Mouse (Mus musculus): Measurements from ENCODE around the gene Rasgrp1. TPM values are rescaled to one million over a fixed set of nuclear protein-coding genes. Genes with fewer than 3 reads are reported as not detected.

The Rasgrp1 gene
- polyA plus RNA-seq, 1 experiment from 2014 or later: 0.61 TPM

DNA sequence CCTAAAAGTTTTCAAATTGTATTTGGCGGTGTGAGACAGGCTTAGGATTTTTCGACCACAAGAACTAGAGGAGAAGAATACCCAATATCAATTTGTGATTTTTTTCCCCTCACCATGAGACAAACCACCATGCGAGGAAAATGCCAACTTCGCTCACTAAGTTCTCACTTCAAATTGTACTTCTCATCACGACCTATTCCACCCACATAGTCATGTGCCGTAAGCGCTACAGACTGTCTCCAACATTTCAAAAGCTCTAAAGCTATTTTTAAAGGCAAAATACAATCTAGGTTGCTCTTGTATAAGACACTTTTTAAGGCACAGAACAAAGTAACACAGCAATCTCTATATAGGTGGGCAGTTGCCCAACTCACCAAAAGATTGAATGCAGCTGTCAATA, 4.9 kb downstream of the Rasgrp1 start:
- Histone ChIP-seq H3K27ac (ENCODE audit: low read depth) (no peak overlapping the region), H3K9me3 (ENCODE audit: control insufficient read depth, low read length) (no peaks in the 10 kb centered on the region), H3K27me3 (replicated peaks; ENCODE audit: control insufficient read depth, insufficient read depth, low read length) (peaks cover 22% of the 10 kb centered on the region), H3K36me3 (ENCODE audit: control insufficient read depth, insufficient read depth, low read length) (no peaks in the 10 kb centered on the region), H3K4me2 (ENCODE audit: low read length) (no peak overlapping the region), H3K4me3 (ENCODE audit: low read depth, low read length) (no peak overlapping the region), H3K4me1 (replicated peaks; ENCODE audit: control insufficient read depth, insufficient read depth, low read length) (peaks cover 6% of the 10 kb centered on the region), H3K9ac (ENCODE audit: low read length) (no peak overlapping the region)
- DNase-seq (ENCODE audit: low spot score) (no peak), ATAC-seq (replicated peaks; ENCODE audit: low FRiP score, low TSS enrichment, low read depth) (no peak)
- 92% methylated on average over 7 of the region's 7 CpGs for WGBS

DNA sequence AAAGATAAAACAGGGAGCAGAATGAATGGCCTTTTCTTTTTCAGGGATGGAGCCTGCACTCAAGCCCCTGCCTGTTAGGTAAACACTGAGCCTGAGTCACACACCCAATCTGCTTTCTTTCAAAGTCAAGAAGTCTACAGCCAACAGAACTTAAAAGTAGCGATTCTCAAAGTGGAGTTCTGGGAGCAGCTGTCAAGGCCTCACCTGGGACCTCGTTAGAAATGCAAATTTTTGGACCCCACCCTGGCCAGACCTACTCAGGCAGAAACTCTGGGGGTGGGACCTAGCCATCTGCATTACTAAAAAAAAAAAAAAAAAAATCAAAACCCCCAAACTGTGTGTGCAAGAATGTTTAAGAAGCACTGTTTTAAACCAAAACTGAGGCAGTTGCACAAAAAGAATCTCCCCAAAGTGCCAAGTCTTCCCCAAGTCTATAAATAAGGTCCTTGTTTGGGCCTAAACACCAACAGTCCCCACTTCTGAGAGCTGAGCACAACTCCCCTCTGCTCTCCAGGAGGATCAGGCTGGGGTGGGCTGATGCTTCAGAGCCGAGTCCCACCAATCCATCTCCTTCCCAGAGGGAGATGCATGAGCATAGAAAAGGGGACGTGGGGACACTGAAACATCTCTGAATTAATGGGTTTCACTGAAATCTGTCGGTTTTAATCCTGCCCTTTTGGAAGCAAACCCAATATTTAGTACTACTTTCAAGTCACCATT, 5.7 kb downstream of the Rasgrp1 start:
- no peak; the same call in 1 of the 2 replicates for ATAC-seq (replicated peaks; ENCODE audit: low FRiP score, low TSS enrichment, low read depth)
- no peak overlapping the region for H3K27ac ChIP-seq (ENCODE audit: low read depth)
- H3K27me3 ChIP-seq (replicated peaks; ENCODE audit: control insufficient read depth, insufficient read depth, low read length): peaks cover 15% of the 10 kb centered on the region
- H3K36me3 ChIP-seq (ENCODE audit: control insufficient read depth, insufficient read depth, low read length): no peaks in the 10 kb centered on the region
- H3K9ac ChIP-seq (ENCODE audit: low read length): no peak overlapping the region
- DNase-seq (ENCODE audit: low spot score): no peak
- no peak overlapping the region for H3K4me3 ChIP-seq (ENCODE audit: low read depth, low read length)
- H3K9me3 ChIP-seq (ENCODE audit: control insufficient read depth, low read length): no peaks in the 10 kb centered on the region
- WGBS: 39% methylated on average over 5 of the region's 5 CpGs
- H3K4me2 ChIP-seq (ENCODE audit: low read length): no peak overlapping the region
- peaks cover 2% of the 10 kb centered on the region for H3K4me1 ChIP-seq (replicated peaks; ENCODE audit: control insufficient read depth, insufficient read depth, low read length)

DNA sequence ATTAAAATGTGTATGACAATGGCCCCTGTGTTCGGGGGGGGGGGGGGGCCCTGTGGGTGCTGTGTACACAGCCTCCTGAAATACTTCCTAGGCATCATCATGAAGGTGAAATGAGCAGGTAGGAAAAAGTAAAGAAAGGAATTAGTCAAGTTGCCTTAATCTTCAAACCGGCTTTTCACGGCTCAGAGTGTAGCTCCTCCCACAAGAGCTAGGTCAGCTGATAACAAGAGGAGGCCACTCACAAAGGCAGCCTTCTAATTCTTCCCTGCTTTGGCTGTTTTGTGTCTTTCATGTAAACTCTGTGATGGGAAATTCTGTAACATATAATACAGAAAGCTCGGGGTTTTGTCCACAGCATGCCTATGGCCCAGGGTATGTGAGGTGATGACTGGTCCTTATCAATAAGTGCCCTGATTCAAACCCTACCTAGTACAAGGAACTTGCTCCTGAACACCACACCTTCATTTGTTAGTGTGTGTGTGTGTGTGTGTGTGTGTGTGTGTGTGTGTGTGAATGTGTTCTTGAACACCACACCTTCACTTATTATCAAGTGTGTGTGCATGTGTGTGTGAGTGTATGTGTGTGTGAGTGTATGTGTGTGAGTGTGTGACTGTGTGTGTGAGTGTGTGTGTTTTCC, 7.1 kb downstream of the Rasgrp1 start:
- ATAC-seq (replicated peaks; ENCODE audit: low FRiP score, low TSS enrichment, low read depth): peak; percentile 61
- WGBS: 52% methylated on average over 4 of the region's 4 CpGs
- no peak for DNase-seq (ENCODE audit: low spot score)

DNA sequence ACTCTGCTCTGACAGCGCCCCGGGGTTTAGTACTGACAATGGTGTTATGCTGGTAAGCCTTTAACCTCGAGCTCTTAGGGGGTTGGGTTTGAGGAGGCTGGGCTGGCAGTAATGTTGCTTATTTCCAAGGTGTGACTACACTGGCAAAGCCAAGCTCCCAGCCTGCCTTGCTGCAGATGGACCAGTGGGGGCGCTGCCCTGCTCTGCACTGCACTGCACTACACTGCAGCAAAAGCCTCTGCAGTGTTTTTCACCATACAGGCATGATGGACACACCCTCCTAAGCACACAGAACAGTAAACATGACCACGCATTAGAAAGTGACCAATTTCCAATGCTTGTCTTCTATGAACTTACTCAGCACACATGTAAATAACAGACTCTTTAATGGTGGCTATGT, 11.2 kb downstream of the Rasgrp1 start:
- H3K4me1 ChIP-seq (replicated peaks; ENCODE audit: control insufficient read depth, insufficient read depth, low read length): no peaks in the 10 kb centered on the region
- ATAC-seq (replicated peaks; ENCODE audit: low FRiP score, low TSS enrichment, low read depth): no peak
- no peak for DNase-seq (ENCODE audit: low spot score)

More for the DNA sequence above, 7.1 kb downstream of the Rasgrp1 start:
- Histone ChIP-seq H3K4me1 (replicated peaks; ENCODE audit: control insufficient read depth, insufficient read depth, low read length) (no peaks in the 10 kb centered on the region), H3K9ac (ENCODE audit: low read length) (no peak overlapping the region), H3K27ac (ENCODE audit: low read depth) (no peak overlapping the region), H3K36me3 (ENCODE audit: control insufficient read depth, insufficient read depth, low read length) (no peaks in the 10 kb centered on the region), H3K4me3 (ENCODE audit: low read depth, low read length) (no peak overlapping the region), H3K27me3 (replicated peaks; ENCODE audit: control insufficient read depth, insufficient read depth, low read length) (peaks cover under 1% of the 10 kb centered on the region; the same call in 1 of the 2 replicates), H3K9me3 (ENCODE audit: control insufficient read depth, low read length) (no peaks in the 10 kb centered on the region), H3K4me2 (ENCODE audit: low read length) (no peak overlapping the region)

DNA sequence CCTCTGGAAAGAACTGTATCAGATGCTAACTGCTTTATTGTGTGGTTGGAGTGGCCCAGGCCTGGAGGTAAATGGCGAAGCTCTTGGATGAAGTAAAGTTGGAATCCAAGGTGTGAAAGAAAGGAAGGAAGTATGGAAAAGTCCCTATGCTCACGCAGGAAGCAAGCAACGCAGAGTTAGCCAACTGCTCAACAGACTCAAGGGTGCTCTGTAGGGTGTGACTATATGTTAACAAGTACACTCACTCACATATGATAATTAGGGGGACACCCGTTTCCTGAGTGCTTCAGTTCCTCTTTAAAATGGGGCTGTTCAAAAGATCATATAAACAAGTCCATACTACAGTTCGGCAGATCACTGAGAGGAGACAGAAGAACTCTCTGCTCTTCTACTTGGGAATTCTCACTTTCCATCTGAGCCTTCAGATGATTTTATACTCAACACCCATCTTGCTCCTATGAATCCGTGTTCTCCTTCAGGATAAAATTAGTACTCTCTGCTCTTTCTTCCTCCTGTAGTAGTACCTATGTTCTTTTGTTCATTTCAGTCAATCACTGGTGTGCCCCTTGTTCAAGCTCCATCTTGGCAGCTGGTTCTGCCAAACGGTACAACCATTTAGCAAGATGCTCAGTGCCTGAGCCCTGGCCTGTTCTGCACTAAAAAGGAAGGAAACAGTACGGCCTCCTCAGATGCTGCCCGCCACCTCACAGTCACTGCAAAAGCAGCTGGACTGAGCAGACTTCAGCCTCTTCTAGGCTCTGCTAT, 14.1 kb downstream of the Rasgrp1 start:
- no peak overlapping the region for H3K4me2 ChIP-seq (ENCODE audit: low read length)
- H3K4me3 ChIP-seq (ENCODE audit: low read depth, low read length): no peak overlapping the region
- no peaks in the 10 kb centered on the region for H3K4me1 ChIP-seq (replicated peaks; ENCODE audit: control insufficient read depth, insufficient read depth, low read length)
- ATAC-seq (replicated peaks; ENCODE audit: low FRiP score, low TSS enrichment, low read depth) (no peak), DNase-seq (ENCODE audit: low spot score) (no peak)
- H3K9me3 ChIP-seq (ENCODE audit: control insufficient read depth, low read length): no peaks in the 10 kb centered on the region
- no peaks in the 10 kb centered on the region for H3K27me3 ChIP-seq (replicated peaks; ENCODE audit: control insufficient read depth, insufficient read depth, low read length)
- H3K27ac ChIP-seq (ENCODE audit: low read depth): no peak overlapping the region
- no peaks in the 10 kb centered on the region for H3K36me3 ChIP-seq (ENCODE audit: control insufficient read depth, insufficient read depth, low read length)
- 68% methylated on average over 9 of the region's 9 CpGs for WGBS
- no peak overlapping the region for H3K9ac ChIP-seq (ENCODE audit: low read length)

More for the DNA sequence above, 11.2 kb downstream of the Rasgrp1 start:
- Histone ChIP-seq H3K9ac (ENCODE audit: low read length) (no peak overlapping the region), H3K27me3 (replicated peaks; ENCODE audit: control insufficient read depth, insufficient read depth, low read length) (no peaks in the 10 kb centered on the region), H3K4me2 (ENCODE audit: low read length) (no peak overlapping the region), H3K36me3 (ENCODE audit: control insufficient read depth, insufficient read depth, low read length) (no peaks in the 10 kb centered on the region), H3K4me3 (ENCODE audit: low read depth, low read length) (no peak overlapping the region), H3K27ac (ENCODE audit: low read depth) (no peak overlapping the region), H3K9me3 (ENCODE audit: control insufficient read depth, low read length) (no peaks in the 10 kb centered on the region)
- 66% methylated on average over 5 of the region's 5 CpGs for WGBS

DNA sequence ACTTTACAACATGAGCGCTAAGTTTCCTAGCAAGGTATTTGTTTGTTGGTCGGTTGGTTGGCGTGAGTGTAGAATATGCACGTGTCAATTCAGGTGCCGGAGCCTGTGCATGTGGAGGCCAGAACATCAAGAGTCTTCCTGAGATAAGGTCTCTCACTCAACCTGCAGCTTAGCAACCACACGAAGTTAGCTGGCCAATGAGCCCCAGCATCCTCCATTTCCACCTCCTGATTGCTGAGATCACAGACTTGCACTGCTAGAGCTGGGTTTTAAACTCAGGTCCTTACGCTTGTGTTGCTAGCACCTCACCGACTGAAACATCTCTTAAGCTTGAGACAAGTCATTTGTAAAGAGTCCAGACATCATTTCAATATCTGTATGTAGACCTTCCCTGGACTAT, 20.4 kb downstream of the Rasgrp1 start:
- Histone ChIP-seq H3K27ac (ENCODE audit: low read depth) (no peak overlapping the region), H3K27me3 (replicated peaks; ENCODE audit: control insufficient read depth, insufficient read depth, low read length) (no peaks in the 10 kb centered on the region), H3K4me2 (ENCODE audit: low read length) (no peak overlapping the region), H3K36me3 (ENCODE audit: control insufficient read depth, insufficient read depth, low read length) (no peaks in the 10 kb centered on the region), H3K9me3 (ENCODE audit: control insufficient read depth, low read length) (no peaks in the 10 kb centered on the region), H3K9ac (ENCODE audit: low read length) (no peak overlapping the region), H3K4me3 (ENCODE audit: low read depth, low read length) (no peak overlapping the region), H3K4me1 (replicated peaks; ENCODE audit: control insufficient read depth, insufficient read depth, low read length) (no peaks in the 10 kb centered on the region)
- ATAC-seq (replicated peaks; ENCODE audit: low FRiP score, low TSS enrichment, low read depth) (no peak), DNase-seq (ENCODE audit: low spot score) (no peak)
- WGBS: 86% methylated on average over 8 of the region's 8 CpGs

DNA sequence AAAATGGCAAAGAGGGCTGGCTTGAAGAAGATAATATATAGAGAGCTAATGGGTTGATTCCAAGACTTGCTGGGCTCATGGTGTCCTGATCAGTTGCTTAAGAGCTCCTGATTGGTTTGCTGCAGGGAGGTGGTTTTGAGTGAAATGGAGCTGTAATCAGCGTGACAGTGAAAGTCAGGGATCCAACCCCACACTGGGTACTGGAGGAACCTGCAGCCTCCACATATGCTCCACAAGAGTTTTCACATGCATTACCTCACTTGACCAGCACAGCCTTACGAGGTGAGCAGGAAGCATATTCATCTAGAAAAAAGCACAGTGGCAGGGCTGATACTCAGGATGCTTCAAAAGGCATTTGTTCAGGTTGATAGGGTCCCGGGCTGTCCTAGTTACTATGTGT, 21.6 kb downstream of the Rasgrp1 start:
- 79% methylated on average over 3 of the region's 3 CpGs for WGBS
- Histone ChIP-seq H3K9ac (ENCODE audit: low read length) (no peak overlapping the region), H3K4me1 (replicated peaks; ENCODE audit: control insufficient read depth, insufficient read depth, low read length) (no peaks in the 10 kb centered on the region), H3K4me2 (ENCODE audit: low read length) (no peak overlapping the region), H3K27ac (ENCODE audit: low read depth) (no peak overlapping the region), H3K27me3 (replicated peaks; ENCODE audit: control insufficient read depth, insufficient read depth, low read length) (no peaks in the 10 kb centered on the region), H3K9me3 (ENCODE audit: control insufficient read depth, low read length) (no peaks in the 10 kb centered on the region), H3K4me3 (ENCODE audit: low read depth, low read length) (no peak overlapping the region), H3K36me3 (ENCODE audit: control insufficient read depth, insufficient read depth, low read length) (no peaks in the 10 kb centered on the region)
- ATAC-seq (replicated peaks; ENCODE audit: low FRiP score, low TSS enrichment, low read depth) (no peak), DNase-seq (ENCODE audit: low spot score) (no peak)

DNA sequence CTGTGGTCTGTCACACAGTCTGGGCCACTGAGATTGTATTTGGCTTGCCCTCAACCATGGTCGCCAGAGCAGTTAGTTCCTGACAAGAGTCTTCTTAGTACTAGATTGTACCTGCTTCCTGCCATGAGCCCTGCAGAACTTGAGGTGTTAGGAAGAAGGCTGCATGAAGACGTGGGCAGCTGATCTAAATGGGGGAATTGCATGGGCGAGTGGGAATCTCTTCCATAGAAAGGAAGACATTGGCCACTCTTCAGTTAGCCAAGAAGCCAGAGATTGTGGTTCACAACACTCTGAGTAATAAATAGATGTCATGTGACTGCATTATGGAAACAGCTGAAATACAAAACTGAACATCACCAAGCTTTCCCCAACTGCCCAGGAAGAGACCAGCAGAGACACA, 23.8 kb downstream of the Rasgrp1 start:
- 82% methylated on average over 3 of the region's 3 CpGs for WGBS
- DNase-seq (ENCODE audit: low spot score): no peak
- no peak overlapping the region for H3K9ac ChIP-seq (ENCODE audit: low read length)

More for the DNA sequence above, 23.8 kb downstream of the Rasgrp1 start:
- ATAC-seq (replicated peaks; ENCODE audit: low FRiP score, low TSS enrichment, low read depth): no peak
- Histone ChIP-seq H3K27me3 (replicated peaks; ENCODE audit: control insufficient read depth, insufficient read depth, low read length) (no peaks in the 10 kb centered on the region), H3K4me3 (ENCODE audit: low read depth, low read length) (no peak overlapping the region), H3K27ac (ENCODE audit: low read depth) (no peak overlapping the region), H3K36me3 (ENCODE audit: control insufficient read depth, insufficient read depth, low read length) (no peaks in the 10 kb centered on the region), H3K4me2 (ENCODE audit: low read length) (no peak overlapping the region), H3K4me1 (replicated peaks; ENCODE audit: control insufficient read depth, insufficient read depth, low read length) (no peaks in the 10 kb centered on the region), H3K9me3 (ENCODE audit: control insufficient read depth, low read length) (no peaks in the 10 kb centered on the region)

All from intestine, embryonic 14.5 days (tissue).